Mouse (Mus musculus) forebrain, embryonic 15.5 days (tissue): ENCODE measurements around the gene Pigf. TPM values are rescaled to one million over a fixed set of nuclear protein-coding genes. Genes with fewer than 3 reads are reported as not detected.

Source experiments
- polyA plus RNA-seq: library from polyadenylated mRNA; unstranded; fragments of >200 nt; fragmentation: Nextera tagmentation; extraction: Ambion mirVana; gene quantifications from 2 replicates; pipeline ENCODE4 v1.2.1, GENCODE M21; 2015

The Pigf gene
- polyA plus RNA-seq, 1 experiment from 2014 or later: 33.0 TPM

Other genes with a start within 250 kb of the Pigf start
- gene Tmem247, start 108.1 kb downstream of the Pigf start, polyA plus RNA-seq: not detected in 2 replicates
- gene Atp6v1e2, start 77.5 kb downstream of the Pigf start, polyA plus RNA-seq: 0.19 TPM in 1 of 2 replicates, not detected in the other
- gene Rhoq, start 62.3 kb downstream of the Pigf start, polyA plus RNA-seq: 4.9 and 5.3 TPM in 2 replicates
- gene Cript, start 144 bp upstream of the Pigf start, polyA plus RNA-seq: 228 and 240 TPM in 2 replicates
- gene Socs5, start 82.3 kb upstream of the Pigf start, polyA plus RNA-seq: 11.0 and 12.0 TPM in 2 replicates
- 53.3 and 53.8 TPM in 2 replicates for gene Mcfd2, start 240.5 kb upstream of the Pigf start, polyA plus RNA-seq